Mouse (Mus musculus) embryonic facial prominence, embryonic 14.5 days (tissue): Measurements from ENCODE around the gene Tmem115. TPM values are rescaled to one million over a fixed set of nuclear protein-coding genes. Genes with fewer than 3 reads are reported as not detected.

Source experiments
- ATAC-seq: fragments of 200-750 bp; cut with Nextera tagmentation; 2 replicates; pipeline ENCODE4 v1.8.0; 2017; ENCODE audit warnings: low read depth, moderate number of reproducible peaks, moderate TSS enrichment
- DNase-seq: peaks from one replicate; pipeline ENCODE4 v3.0.0-alpha.2; 2015; ENCODE audit warnings: low spot score
- H3K27ac ChIP-seq: fragments of 300-500 bp; sonication (generic); replicated peaks from 2 replicates; pipeline ENCODE4 v1.5.1; 2014; ENCODE audit warnings: low read depth, mild to moderate bottlenecking, low read length, moderate library complexity
- H3K27me3 ChIP-seq: fragments of 300-500 bp; sonication (generic); replicated peaks from 2 replicates; pipeline ENCODE4 v1.6.1; 2014; ENCODE audit warnings: low read length; ENCODE audit not compliant: control insufficient read depth, insufficient read depth
- H3K36me3 ChIP-seq: fragments of 300-500 bp; sonication (generic); 2 replicates; pipeline ENCODE4 v1.6.1; 2014; ENCODE audit warnings: low read length, mixed read lengths; ENCODE audit not compliant: control insufficient read depth, insufficient read depth
- H3K4me1 ChIP-seq: fragments of 300-500 bp; sonication (generic); 2 replicates; pipeline ENCODE4 v1.6.1; 2014; ENCODE audit warnings: antibody characterized with exemption, low read length; ENCODE audit not compliant: control insufficient read depth, insufficient read depth
- H3K4me2 ChIP-seq: fragments of 300-500 bp; sonication (generic); 2 replicates; pipeline ENCODE4 v1.6.1; 2014; ENCODE audit warnings: low read depth, mild to moderate bottlenecking, low read length, moderate library complexity, mixed read lengths
- H3K4me3 ChIP-seq: fragments of 300-500 bp; sonication (generic); 2 replicates; pipeline ENCODE4 v1.5.1; 2014; ENCODE audit warnings: low read depth, mild to moderate bottlenecking, low read length
- H3K9ac ChIP-seq: fragments of 300-500 bp; sonication (generic); 2 replicates; pipeline ENCODE4 v1.6.1; 2014; ENCODE audit warnings: low read depth, mild to moderate bottlenecking, low read length, moderate library complexity, mixed read lengths
- H3K9me3 ChIP-seq: fragments of 300-500 bp; sonication (generic); 2 replicates; pipeline ENCODE4 v1.6.1; 2016; ENCODE audit warnings: low read length; ENCODE audit not compliant: control insufficient read depth
- WGBS: fragments of 180-500 bp; shearing (Covaris S2); extraction: QIAGEN DNeasy Blood & Tissue Kit; methylation state at CpG from one replicate; pipeline ENCODE4 v1.1.7; 2014; 5-methylcytosine and 5-hydroxymethylcytosine counted together
- polyA plus RNA-seq: library from polyadenylated mRNA; unstranded; fragments of >200 nt; fragmentation: Nextera tagmentation; extraction: Ambion mirVana; gene quantifications from 2 replicates; pipeline ENCODE4 v1.2.1, GENCODE M21; 2014

Gene Tmem115
- polyA plus RNA-seq, 1 experiment from 2014 or later: 53.1 TPM

GRCm38 (mm10) chr9:107538231-107538630 lies 4.5 kb downstream of the Tmem115 start:
- no peak overlapping the region for H3K4me2 ChIP-seq
- WGBS: 99% methylated on average over 7 of the region's 7 CpGs
- H3K27me3 ChIP-seq: no peaks in the 10 kb centered on the region
- no peaks in the 10 kb centered on the region for H3K9me3 ChIP-seq
- H3K27ac ChIP-seq: no peak overlapping the region
- ATAC-seq (no peak), DNase-seq (no peak)
- H3K4me1 ChIP-seq: peaks cover 32% of the 10 kb centered on the region
- H3K36me3 ChIP-seq: peaks cover 32% of the 10 kb centered on the region
- no peak overlapping the region for H3K9ac ChIP-seq
- no peak overlapping the region for H3K4me3 ChIP-seq

DNA sequence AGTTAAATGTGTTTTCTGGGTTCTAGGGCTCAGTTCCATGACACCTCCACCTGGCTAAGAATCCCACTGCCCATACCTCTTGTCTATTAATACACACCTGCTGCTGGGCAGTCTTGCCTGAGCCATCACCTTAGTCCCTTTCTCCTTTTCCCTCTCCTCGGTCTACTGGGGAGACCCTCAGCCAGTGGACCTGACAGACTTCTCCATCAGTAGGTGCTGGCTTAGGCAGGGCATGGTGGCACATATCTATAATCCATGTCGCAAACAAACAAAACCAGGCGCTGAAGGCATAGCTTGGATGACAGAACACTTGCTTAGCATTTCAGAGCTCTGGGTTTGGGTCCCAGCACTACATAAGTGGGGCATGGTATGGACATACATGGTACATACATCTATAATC lies 5.0 kb downstream of the Tmem115 start:
- peaks cover 30% of the 10 kb centered on the region for H3K4me1 ChIP-seq
- no peak overlapping the region for H3K4me3 ChIP-seq
- H3K9me3 ChIP-seq: no peaks in the 10 kb centered on the region
- H3K27me3 ChIP-seq: no peaks in the 10 kb centered on the region
- ATAC-seq (no peak), DNase-seq (no peak)
- 93% methylated on average over 3 of the region's 3 CpGs for WGBS
- no peak overlapping the region for H3K27ac ChIP-seq
- H3K4me2 ChIP-seq: no peak overlapping the region
- peaks cover 32% of the 10 kb centered on the region for H3K36me3 ChIP-seq
- no peak overlapping the region for H3K9ac ChIP-seq

GRCm38 (mm10) chr9:107539940-107540339 lies 6.2 kb downstream of the Tmem115 start:
- H3K4me1 ChIP-seq: peaks cover 30% of the 10 kb centered on the region
- 97% methylated on average over 8 of the region's 8 CpGs for WGBS
- H3K36me3 ChIP-seq: peaks cover 43% of the 10 kb centered on the region

DNA sequence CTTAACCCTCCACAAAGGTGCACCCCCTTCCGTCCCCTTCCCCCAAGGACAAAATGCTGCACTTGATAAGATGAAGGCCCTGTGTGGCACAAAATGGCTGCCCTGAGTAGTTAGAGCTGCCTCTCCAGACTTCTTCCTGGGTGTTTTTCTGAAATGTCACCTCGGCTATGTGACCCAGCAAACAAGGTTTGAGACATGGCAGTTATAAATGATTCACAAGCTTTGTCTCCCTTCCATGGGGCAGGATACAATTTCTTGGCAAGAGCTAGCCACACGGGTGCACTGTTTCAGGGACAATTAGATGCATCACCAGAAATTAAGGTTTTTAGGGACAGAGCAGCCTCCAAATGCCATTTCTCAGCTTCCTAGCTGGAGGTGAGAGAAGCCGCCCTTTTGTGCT lies 6.7 kb downstream of the Tmem115 start:
- DNase-seq (no peak), ATAC-seq (no peak)
- Histone ChIP-seq H3K4me3 (no peak overlapping the region), H3K9me3 (no peaks in the 10 kb centered on the region), H3K27ac (no peak overlapping the region), H3K36me3 (peaks cover 48% of the 10 kb centered on the region), H3K27me3 (no peaks in the 10 kb centered on the region), H3K4me2 (peak overlapping the region; percentile 92), H3K9ac (no peak overlapping the region), H3K4me1 (peaks cover 27% of the 10 kb centered on the region)
- WGBS: 64% methylated on average over 4 of the region's 4 CpGs

More at GRCm38 (mm10) chr9:107539940-107540339, 6.2 kb downstream of the Tmem115 start:
- Histone ChIP-seq H3K27ac (no peak overlapping the region), H3K9me3 (no peaks in the 10 kb centered on the region), H3K4me2 (no peak overlapping the region), H3K9ac (no peak overlapping the region), H3K4me3 (no peak overlapping the region), H3K27me3 (no peaks in the 10 kb centered on the region)
- ATAC-seq (no peak), DNase-seq (no peak)

DNA sequence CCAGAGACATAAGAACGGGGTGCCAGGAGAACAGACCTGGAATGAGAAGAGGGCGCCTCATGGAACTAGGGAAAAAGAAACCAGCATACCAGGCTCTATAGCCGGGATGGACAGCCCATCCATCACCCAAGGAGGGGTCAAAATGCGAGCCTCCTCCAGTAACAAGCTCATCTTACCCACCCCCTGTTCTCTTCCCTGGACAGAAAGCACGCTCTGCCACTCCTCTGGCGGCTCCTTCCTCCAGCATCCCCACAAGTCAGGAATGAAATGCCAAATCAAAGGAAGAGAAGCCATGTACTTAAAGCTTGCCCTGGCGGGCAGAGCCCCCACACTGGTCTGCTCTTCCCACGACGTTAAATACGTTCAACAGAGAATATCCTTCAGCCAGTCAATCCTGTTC lies 7.3 kb downstream of the Tmem115 start:
- peak overlapping the region; percentile 34; the same call in 1 of the 2 replicates for H3K9ac ChIP-seq
- H3K4me2 ChIP-seq: peak overlapping the region; percentile 92
- no peak overlapping the region for H3K27ac ChIP-seq

DNA sequence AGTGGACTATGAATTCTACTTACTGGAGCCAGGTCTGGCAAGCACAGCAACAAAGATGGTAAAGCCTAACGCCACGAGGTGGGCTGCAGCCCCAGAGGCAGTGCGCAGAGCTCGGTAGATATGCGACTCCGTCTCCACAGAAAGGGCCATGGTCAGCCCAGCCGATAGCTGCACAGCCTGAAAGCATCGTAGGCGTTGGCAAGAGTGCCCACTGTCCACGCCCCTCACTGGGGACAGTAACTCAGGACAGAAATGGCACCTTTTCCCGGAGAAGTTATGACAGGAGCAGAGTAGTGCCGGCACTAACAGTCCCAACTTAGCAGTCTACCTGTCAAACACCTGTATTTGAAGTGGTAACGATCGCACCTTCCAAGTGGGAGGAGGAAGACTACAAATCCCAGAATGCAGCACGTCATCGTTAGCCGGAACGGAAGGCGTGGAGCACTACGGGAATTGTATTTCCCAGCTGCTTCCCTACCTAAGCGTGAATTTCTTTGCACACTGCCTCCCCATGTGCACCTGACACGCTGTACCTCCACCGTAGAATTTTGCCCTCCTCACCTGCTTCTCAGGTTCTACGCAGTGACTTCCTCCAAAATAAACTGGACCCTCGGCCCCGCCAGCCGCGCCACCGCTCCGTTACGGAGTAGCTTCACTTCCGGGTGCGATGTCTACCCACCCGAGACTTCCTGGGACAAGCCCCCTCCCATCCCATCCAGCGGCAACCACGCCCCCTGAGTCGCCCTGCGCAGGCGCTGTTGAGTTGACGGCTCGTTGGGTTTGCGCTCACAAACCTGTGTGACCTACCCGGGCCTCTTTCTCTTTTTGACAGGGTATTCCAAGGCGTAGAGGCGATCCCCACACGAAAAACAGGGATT lies 8.0 kb downstream of the Tmem115 start, which contains the start of the genes Cyb561d2 and Nprl2:
Cyb561d2 (minus strand) TSS at position 720 of the 878 bp plus-strand sequence.
Nprl2 (plus strand) TSS at position 753 of the 878 bp plus-strand sequence.
- Histone ChIP-seq H3K27me3 (no peaks in the 10 kb centered on the region), H3K27ac (0 out of 2 replicates have a peak within 1 kb of the TSS, but pooled peaks have one; percentile 33), H3K4me2 (peak within 1 kb of the TSS; percentile 92), H3K4me1 (peaks cover 19% of the 10 kb centered on the region), H3K4me3 (peak within 1 kb of the TSS; percentile 71), H3K9me3 (no peaks in the 10 kb centered on the region), H3K36me3 (peaks cover 48% of the 10 kb centered on the region), H3K9ac (peak within 1 kb of the TSS; percentile 72)
- DNase-seq (peak; percentile 97), ATAC-seq (peak; percentile 88)
- under 1% methylated on average over 46 of the region's 46 CpGs for WGBS

More for the DNA sequence above, 7.3 kb downstream of the Tmem115 start:
- Histone ChIP-seq H3K4me3 (peak overlapping the region; percentile 71), H3K4me1 (peaks cover 21% of the 10 kb centered on the region), H3K36me3 (peaks cover 48% of the 10 kb centered on the region), H3K9me3 (no peaks in the 10 kb centered on the region), H3K27me3 (no peaks in the 10 kb centered on the region)
- ATAC-seq (no peak), DNase-seq (no peak)
- 44% methylated on average over 10 of the region's 10 CpGs for WGBS

- peaks cover 46% of the 10 kb centered on the region for H3K36me3 ChIP-seq
Measured at GRCm38 (mm10) chr9:107542352-107542686, 8.6 kb downstream of the Tmem115 start.

GRCm38 (mm10) chr9:107542721-107543120 lies 9.0 kb downstream of the Tmem115 start:
- DNase-seq: no peak
- no peak for ATAC-seq
- Histone ChIP-seq H3K9ac (peak overlapping the region; percentile 72), H3K27ac (no peak overlapping the region), H3K27me3 (no peaks in the 10 kb centered on the region), H3K4me2 (peak overlapping the region; percentile 92), H3K36me3 (peaks cover 42% of the 10 kb centered on the region), H3K9me3 (no peaks in the 10 kb centered on the region), H3K4me3 (peak overlapping the region; percentile 71), H3K4me1 (peaks cover 23% of the 10 kb centered on the region)
- WGBS: 40% methylated on average over 8 of the region's 8 CpGs

More at GRCm38 (mm10) chr9:107542352-107542686, 8.6 kb downstream of the Tmem115 start:
- Histone ChIP-seq H3K9ac (peak overlapping the region; percentile 72), H3K4me1 (peaks cover 19% of the 10 kb centered on the region), H3K9me3 (no peaks in the 10 kb centered on the region), H3K4me2 (peak overlapping the region; percentile 92), H3K4me3 (peak overlapping the region; percentile 71), H3K27ac (0 out of 2 replicates have a peak overlapping the region, but pooled peaks have one; percentile 33), H3K27me3 (no peaks in the 10 kb centered on the region)
- 1% methylated on average over 11 of the region's 11 CpGs for WGBS
- ATAC-seq (peak; percentile 1; the same call in 1 of the 2 replicates), DNase-seq (no peak)
